Mouse (Mus musculus) CD4-positive, CD25-positive, alpha-beta regulatory T cell, adult 9 weeks (primary cell): Measurements from ENCODE around the gene Dand5. TPM values are rescaled to one million over a fixed set of nuclear protein-coding genes. Genes with fewer than 3 reads are reported as not detected.

Source experiments
- polyA plus RNA-seq: library from polyadenylated mRNA; unstranded; fragments of 100-300 nt; shearing (Covaris generic); gene quantifications from one replicate; pipeline ENCODE4 v1.2.1, GENCODE M21; 2017

Dand5 gene
- polyA plus RNA-seq, result 7.8 TPM

DNA sequence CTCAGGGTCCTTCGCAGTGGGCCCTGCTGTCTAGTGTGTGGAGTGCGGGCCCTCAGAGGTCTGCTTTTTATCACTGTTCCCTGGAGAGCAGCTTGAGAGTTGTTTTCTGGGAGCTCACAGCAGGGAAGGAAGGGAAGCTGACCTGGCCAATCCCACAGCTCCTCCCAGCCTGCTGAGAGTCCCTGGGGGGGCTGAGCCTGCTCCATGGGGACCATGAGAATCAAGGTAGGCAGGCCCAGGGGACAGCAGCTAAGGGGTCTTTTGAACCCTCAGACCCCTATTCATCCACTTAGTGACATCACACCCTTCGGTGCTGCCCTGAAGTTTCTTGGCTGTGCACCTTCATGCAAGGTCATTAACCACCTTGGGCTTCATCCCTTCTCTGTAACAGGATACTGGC, at the start of gene Dand5:
TSS of gene Dand5 (minus strand) at position 101 of the 400 bp plus-strand sequence.

DNA sequence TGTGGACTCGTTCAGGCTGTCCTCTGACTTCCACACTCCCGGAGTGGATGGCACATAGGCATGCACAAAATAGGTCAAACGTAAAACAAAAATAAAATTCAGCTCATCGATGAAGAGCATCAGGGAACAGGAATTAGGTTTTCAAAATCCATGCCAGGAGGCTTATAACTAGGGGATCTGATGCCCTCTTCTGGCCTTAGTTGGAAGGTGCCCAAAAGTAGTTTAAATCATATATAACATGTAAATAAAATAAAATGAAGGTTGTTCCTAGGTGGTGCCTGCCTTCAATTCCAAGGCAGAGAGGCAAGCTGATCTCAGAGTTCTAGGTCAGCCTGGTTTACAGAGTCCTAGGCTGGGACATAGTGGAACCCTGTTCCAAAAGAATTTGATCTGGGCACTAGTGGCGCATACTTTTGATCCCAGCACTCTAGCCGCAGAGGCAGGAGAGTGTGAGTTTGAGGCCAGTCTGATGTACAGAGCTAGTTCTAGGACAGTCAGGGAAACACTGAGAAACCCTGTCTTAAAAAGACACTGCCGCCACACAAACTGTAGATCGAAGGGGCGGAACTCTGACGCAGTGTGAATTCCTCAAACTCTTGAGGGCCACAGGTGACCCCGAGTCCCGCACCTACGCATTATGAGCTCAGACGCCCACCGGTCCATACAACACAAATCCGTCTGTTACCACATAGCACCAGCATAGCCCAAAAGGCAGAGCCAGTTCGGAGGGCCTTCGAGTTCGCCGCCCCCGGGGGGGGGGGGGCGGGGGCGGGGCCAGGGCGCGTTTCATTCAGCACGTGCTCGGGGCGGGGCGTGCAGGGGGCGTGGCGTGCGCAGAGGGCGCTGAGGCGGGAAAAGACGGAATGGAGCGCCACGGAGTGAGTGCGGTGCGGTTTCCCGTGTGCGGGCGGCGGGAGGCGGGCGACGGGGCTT, 49.0 kb upstream of the Dand5 start, which contains the start of gene Syce2:
TSS of gene Syce2 (plus strand) at position 736 of the 933 bp plus-strand sequence.

DNA sequence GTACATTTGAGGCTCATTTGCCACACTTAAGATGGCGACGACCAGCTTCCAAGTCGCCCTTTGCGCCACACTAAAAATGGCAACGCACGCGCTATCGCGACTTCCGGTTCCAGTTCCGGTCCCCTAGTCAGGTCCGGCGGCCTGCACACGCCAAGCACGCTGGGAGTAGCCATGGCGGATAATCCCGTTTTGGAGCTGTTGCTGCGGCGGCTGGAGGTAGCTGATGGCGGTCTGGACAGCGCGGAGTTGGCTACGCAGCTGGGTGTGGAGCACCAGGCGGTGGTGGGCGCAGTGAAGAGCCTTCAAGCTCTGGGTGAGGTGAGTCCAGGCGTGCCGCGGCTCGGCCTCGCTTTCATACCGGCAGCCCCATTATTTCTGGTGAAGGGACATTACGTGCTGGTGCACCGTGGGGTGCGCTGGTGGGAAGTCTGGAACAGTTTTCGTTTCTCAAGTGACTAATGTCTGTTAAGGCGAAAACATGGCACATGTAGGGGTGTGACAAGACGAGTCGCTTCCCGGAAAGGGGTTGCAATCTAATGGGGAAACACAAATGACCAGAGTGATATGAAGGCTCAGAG, 34.3 kb upstream of the Dand5 start, which contains the start of gene Farsa:
TSS of gene Farsa (plus strand) at position 126 of the 578 bp plus-strand sequence.

DNA sequence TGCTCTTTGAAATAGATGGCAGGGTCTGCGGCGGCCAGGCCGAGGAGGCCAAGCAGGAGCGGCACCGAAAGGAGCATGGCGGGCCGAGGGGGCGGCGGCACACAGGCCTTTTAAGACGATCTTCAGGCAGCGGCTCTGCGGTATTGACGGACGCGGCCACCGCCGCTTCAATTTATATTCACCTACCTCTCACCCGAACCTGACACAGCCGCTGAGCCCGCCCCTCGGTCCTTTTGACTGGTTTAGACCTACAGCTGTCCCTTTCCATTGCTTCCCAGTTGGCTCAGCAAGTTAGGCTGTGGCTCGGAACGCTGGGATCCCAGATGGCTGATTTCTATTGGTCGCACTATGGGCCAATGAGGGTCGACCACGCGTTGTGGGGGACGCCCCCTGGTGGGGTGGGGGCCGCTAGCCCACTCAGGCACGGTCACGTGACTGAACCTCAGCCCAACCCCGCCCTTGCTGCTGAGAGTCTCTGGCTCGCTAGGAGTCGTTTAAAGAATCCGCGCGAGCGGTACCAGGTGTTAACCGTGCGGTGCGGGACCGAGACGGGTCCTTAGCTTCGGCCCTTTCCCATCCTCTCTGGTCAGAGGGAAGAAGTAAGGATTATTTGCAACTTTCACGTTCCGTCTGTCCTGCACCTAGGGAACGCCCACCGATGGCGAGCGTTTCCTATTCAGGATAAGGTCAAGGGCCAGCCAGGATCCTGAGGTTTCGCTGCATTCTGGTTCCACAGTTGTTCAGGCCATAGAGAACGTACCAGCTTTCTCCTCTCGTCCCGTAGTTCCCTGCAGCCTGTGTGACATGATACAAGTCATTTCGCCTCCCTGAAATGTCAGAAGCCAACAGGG, 24.3 kb upstream of the Dand5 start, which contains the start of gene Calr:
TSS of gene Calr (minus strand) at position 213 of the 851 bp plus-strand sequence.

GRCm38 (mm10) chr8:84840248-84840999, 17.8 kb upstream of the Dand5 start, which contains the start of gene Rad23a:
Gene Rad23a (minus strand): TSS chr8:84840665.

DNA sequence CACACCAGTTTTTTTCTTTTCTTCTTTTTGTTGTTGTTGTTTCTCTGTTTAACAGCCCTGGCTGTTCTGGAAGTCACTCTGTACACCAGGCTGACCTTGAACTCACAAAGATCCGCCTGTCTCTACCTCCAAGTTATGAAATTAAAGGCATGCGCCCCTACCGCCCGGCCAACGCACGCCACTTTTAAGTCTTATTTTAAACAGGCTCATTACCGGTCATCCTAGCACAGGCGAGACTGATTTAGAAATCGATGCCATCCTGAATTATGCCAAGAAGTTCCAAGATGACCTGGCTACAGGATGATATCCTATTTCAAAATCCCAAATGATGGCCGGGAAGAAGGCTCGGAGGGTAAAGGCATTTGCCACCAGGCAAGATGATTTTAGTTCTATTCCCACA, 8.9 kb upstream of the Dand5 start, which contains the start of gene Gadd45gip1:
TSS of gene Gadd45gip1 (plus strand) at position 33 of the 400 bp plus-strand sequence.

GRCm38 (mm10) chr8:84799999-84800831, 22.4 kb downstream of the Dand5 start, which contains the start of gene Nfix:
Gene Nfix (minus strand): TSS chr8:84800344.

Other genes starting within 250 kb of the Dand5 start
- gene Ier2, start 160.0 kb downstream of the Dand5 start, polyA plus RNA-seq, result 110 TPM
- 72.2 TPM for gene Trmt1, start 136.5 kb downstream of the Dand5 start, polyA plus RNA-seq
- 2.4 TPM for gene Nacc1, start 135.0 kb downstream of the Dand5 start, polyA plus RNA-seq
- 0.40 TPM for gene Lyl1, start 121.4 kb downstream of the Dand5 start, polyA plus RNA-seq
- gene G430095P16Rik, start 99.8 kb downstream of the Dand5 start, polyA plus RNA-seq, result 35.6 TPM
- 4.7 TPM for gene Nfix, start 22.5 kb downstream of the Dand5 start, polyA plus RNA-seq
- gene Gadd45gip1, start 8.7 kb upstream of the Dand5 start, polyA plus RNA-seq, result 20.8 TPM
- 200 TPM for gene Rad23a, start 17.8 kb upstream of the Dand5 start, polyA plus RNA-seq
- gene Calr, start 24.1 kb upstream of the Dand5 start, polyA plus RNA-seq, result 494 TPM
- gene Farsa, start 34.2 kb upstream of the Dand5 start, polyA plus RNA-seq, result 110 TPM
- gene Syce2, start 49.3 kb upstream of the Dand5 start, polyA plus RNA-seq, result 7.1 TPM
- gene Gcdh, start 71.1 kb upstream of the Dand5 start, polyA plus RNA-seq, result 38.4 TPM
- gene Klf1, start 79.1 kb upstream of the Dand5 start, polyA plus RNA-seq, result 0.60 TPM
- gene Dnase2a, start 85.7 kb upstream of the Dand5 start, polyA plus RNA-seq, result 22.3 TPM
- 1.3 TPM for gene Mast1, start 114.5 kb upstream of the Dand5 start, polyA plus RNA-seq
- not detected for gene Rtbdn, start 124.2 kb upstream of the Dand5 start, polyA plus RNA-seq
- not detected for gene Gm49661, start 146.6 kb upstream of the Dand5 start, polyA plus RNA-seq
- 233 TPM for gene Prdx2, start 146.8 kb upstream of the Dand5 start, polyA plus RNA-seq
- gene Rnaseh2a, start 146.9 kb upstream of the Dand5 start, polyA plus RNA-seq, result 108 TPM
- gene Junb, start 155.9 kb upstream of the Dand5 start, polyA plus RNA-seq, result 339 TPM
- gene Hook2, start 167.8 kb upstream of the Dand5 start, polyA plus RNA-seq, result 4.4 TPM
- gene Best2, start 191.7 kb upstream of the Dand5 start, polyA plus RNA-seq, result not detected
- 60.6 TPM for gene Asna1, start 202.5 kb upstream of the Dand5 start, polyA plus RNA-seq
- 122 TPM for gene Trir, start 204.0 kb upstream of the Dand5 start, polyA plus RNA-seq
- gene Tnpo2, start 214.1 kb upstream of the Dand5 start, polyA plus RNA-seq, result 51.4 TPM
- gene Fbxw9, start 237.2 kb upstream of the Dand5 start, polyA plus RNA-seq, result 10.1 TPM
- 2.5 TPM for gene Gm5741, start 245.2 kb upstream of the Dand5 start, polyA plus RNA-seq
- gene Dhps, start 248.9 kb upstream of the Dand5 start, polyA plus RNA-seq, result 57.7 TPM